Mouse (Mus musculus) thymus, adult 2 months (tissue): ENCODE data around the gene Ptpn23. TPM values are rescaled to one million over a fixed set of nuclear protein-coding genes. Genes with fewer than 3 reads are reported as not detected.
"Not testable (repeated sequence)": the region's sequence is repeated elsewhere in the genome, so short reads cannot be mapped to it uniquely, and the experiment has no call there.

Experiments used
- DNase-seq: peaks from one replicate; pipeline ENCODE4 v3.0.0; 2021
- H3K27ac ChIP-seq: fragments of 200-500 bp; 2 replicates; pipeline ENCODE4 v1.5.1; 2012; ENCODE audit warnings: low read length, control low read depth; ENCODE audit not compliant: control insufficient read depth, insufficient read depth
- H3K27me3 ChIP-seq: fragments of 200-500 bp; 2 replicates; pipeline ENCODE4 v1.6.1; 2012; ENCODE audit warnings: mild to moderate bottlenecking, low read length, moderate library complexity, mixed read lengths; ENCODE audit not compliant: control insufficient read depth, insufficient read depth
- H3K36me3 ChIP-seq: fragments of 200-500 bp; 2 replicates; pipeline ENCODE4 v1.6.1; 2012; ENCODE audit warnings: mild to moderate bottlenecking, low read length, moderate library complexity; ENCODE audit not compliant: control insufficient read depth, insufficient read depth
- H3K4me1 ChIP-seq: fragments of 200-500 bp; replicated peaks from 2 replicates; pipeline ENCODE4 v1.6.1; 2012; ENCODE audit warnings: low read length; ENCODE audit not compliant: control insufficient read depth, insufficient read depth
- H3K4me3 ChIP-seq: fragments of 200-500 bp; 2 replicates; pipeline ENCODE4 v1.5.1; 2012; ENCODE audit warnings: mild to moderate bottlenecking, low read length, control low read depth, moderate library complexity; ENCODE audit not compliant: control insufficient read depth, insufficient read depth
- CTCF ChIP-seq: fragments of 200-500 bp; IDR thresholded peaks from 2 replicates; pipeline ENCODE4 v1.5.1; 2012; ENCODE audit warnings: mild to moderate bottlenecking, control low read depth, low read length, moderate library complexity, borderline replicate concordance; ENCODE audit not compliant: control insufficient read depth, poor library complexity, insufficient read depth; ENCODE audit errors: extremely low read depth
- POLR2A ChIP-seq: fragments of 200-500 bp; IDR thresholded peaks from 2 replicates; pipeline ENCODE4 v1.6.1; 2012; ENCODE audit warnings: mild to moderate bottlenecking, low read length, control low read depth, moderate library complexity; ENCODE audit not compliant: control insufficient read depth, poor library complexity, insufficient read depth; ENCODE audit errors: extremely low read depth
- WGBS: fragments of 180-500 bp; shearing (Covaris S2); methylation state at CpG from one replicate; pipeline ENCODE4 v1.1.7; 2018; 5-methylcytosine and 5-hydroxymethylcytosine counted together
- polyA plus RNA-seq: library from polyadenylated mRNA; depleted of rRNA; stranded (reverse); fragments of >200 nt; gene quantifications from 2 replicates; pipeline ENCODE4 v1.2.3, GENCODE M21; 2012

Gene Ptpn23
- polyA plus RNA-seq, 1 experiment: 46.4 TPM

DNA sequence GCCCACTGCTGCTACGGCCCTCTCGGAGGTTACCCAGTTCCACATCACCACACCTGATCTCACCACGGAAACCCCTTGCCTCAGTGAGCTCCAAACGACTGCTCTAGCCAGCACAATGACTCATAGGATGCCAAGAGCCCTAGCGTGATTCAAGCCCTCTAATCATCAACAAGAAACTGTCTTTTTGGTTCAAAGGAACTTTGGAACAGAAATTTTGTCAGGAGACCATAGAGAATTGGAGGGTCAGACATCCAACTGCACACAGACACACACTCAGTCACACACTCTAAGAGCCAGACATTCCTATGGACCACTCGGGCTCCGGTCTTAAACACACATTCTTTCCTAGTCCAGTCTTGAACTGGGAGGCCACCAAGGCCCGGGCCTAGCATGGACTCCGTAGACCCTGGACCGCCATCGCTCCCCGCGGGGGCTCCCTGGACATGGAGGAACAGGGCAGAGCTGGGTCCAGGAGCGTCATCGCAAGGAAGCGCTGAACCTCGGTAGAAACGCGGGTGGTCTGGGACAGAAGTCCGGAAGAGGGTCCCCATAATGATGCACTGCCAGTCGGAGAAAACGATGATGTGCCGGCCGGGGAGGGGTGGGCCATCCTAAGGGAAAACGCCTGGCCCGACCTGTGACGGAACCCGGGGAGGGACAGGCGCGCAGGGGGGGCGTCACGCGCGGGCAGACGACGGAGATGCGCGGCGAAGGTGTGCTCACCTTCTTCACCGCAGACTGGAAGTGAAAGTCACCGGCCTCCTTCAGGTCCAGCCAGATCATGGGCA is 508 bp downstream of the Ptpn23 start:
- H3K27me3 ChIP-seq: no peaks in the 10 kb centered on the region
- peak overlapping the region; percentile 77 for H3K4me3 ChIP-seq
- H3K4me1 ChIP-seq: peaks cover 8% of the 10 kb centered on the region
- 1% methylated on average over 40 of the region's 41 CpGs for WGBS
- no peaks in the 10 kb centered on the region for H3K36me3 ChIP-seq
- no peak for DNase-seq
- no peak for TF ChIP-seq POLR2A
- TF ChIP-seq CTCF: no peak
- no peak overlapping the region for H3K27ac ChIP-seq

DNA sequence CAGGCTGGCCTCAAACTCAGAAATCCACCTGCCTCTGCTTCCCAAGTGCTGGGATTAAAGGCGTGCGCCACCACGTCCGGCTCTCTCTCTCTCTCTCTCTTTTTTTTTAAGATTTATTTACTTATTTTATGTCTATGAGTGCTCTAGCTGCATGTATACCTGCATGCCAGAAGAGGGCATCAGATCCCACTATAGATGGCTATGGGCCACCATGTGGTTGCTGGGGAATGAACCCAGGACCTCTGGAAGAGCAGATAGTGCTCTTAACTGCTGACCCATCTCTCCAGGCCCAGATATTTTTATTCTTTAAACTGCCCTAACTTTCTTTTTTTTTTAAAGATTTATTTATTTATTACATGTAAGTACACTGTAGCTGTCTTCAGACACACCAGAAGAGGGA is 4.8 kb downstream of the Ptpn23 start:
- not testable (repeated sequence) for H3K27ac ChIP-seq, H3K36me3 ChIP-seq, H3K27me3 ChIP-seq, H3K4me1 ChIP-seq, H3K4me3 ChIP-seq
- DNase-seq: peak; percentile 13
- WGBS: 92% methylated on average over 4 of the region's 4 CpGs

DNA sequence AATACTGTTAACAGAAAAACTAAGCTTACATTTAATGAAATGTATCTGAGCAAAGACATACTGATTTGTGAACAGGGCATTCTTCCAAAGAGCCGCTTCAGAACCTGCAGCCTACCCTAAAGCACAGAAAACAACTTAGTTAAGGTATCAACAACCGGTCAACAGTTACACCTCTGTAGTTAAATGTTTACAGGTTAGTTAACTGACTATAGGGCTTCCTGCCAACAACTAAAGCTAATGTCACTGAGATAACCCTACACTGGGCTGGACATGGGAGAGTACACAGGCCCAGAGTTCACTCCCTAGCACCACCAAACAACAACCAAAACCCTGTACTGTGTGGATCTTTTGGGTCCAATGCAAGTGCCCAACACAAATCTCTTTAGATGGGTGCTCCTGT is 5.3 kb downstream of the Ptpn23 start:
- no peaks in the 10 kb centered on the region for H3K27me3 ChIP-seq
- DNase-seq: no peak
- 97% methylated on average over 2 of the region's 2 CpGs for WGBS
- no peak overlapping the region for H3K27ac ChIP-seq
- TF ChIP-seq CTCF: no peak
- no peak for TF ChIP-seq POLR2A
- H3K36me3 ChIP-seq: no peaks in the 10 kb centered on the region
- peaks cover 6% of the 10 kb centered on the region for H3K4me1 ChIP-seq
- H3K4me3 ChIP-seq: no peak overlapping the region

DNA sequence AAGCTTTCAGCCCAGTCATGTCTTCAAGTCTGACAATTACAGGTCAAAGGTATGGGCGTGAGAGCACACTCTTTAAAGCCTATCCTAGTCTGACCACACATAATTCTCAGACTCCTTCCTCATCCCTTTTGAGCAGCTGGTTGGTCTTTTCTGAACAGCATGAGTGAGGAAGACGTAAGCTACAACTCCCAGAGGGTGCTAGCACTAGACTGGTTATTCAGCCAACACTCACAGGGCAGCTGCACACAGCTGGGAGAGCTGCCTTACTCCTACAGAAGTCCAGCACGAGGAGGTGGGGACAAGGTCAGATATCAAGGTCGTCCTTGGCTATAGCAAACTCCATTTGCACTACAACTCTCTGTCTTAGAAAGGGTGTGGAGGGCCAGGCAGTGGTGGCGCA is 7.4 kb downstream of the Ptpn23 start:
- Histone ChIP-seq H3K4me3 (no peak overlapping the region), H3K36me3 (no peaks in the 10 kb centered on the region), H3K27ac (no peak overlapping the region), H3K4me1 (no peaks in the 10 kb centered on the region), H3K27me3 (no peaks in the 10 kb centered on the region)
- TF ChIP-seq POLR2A: no peak
- no peak for TF ChIP-seq CTCF
- WGBS: 95% methylated on average over 5 of the region's 5 CpGs
- DNase-seq: no peak

DNA sequence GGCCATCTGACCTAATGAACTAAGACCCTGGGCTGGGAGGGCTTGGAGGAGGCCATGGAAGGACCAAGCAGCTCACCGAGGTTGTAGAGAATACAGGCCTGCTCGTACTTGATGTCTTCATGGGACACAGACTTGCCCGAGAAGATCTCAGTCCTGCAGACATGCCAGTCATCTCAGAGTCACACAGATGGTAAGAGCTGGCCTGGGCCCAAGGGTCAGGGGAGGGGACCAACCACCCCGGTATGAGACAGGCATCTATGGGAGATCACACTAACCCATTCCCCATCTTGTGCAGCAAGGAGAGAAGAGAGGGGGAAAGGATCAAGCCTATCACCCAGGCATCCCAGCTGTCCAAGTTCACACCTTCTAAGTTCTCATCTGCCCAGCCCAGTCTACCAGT is 14.7 kb downstream of the Ptpn23 start:
- Histone ChIP-seq H3K4me1 (no peaks in the 10 kb centered on the region), H3K27ac (no peak overlapping the region), H3K4me3 (no peak overlapping the region), H3K27me3 (no peaks in the 10 kb centered on the region), H3K36me3 (peaks cover 8% of the 10 kb centered on the region; the same call in 1 of the 2 replicates)
- 90% methylated on average over 4 of the region's 4 CpGs for WGBS
- no peak for TF ChIP-seq CTCF
- no peak for TF ChIP-seq POLR2A
- no peak for DNase-seq

DNA sequence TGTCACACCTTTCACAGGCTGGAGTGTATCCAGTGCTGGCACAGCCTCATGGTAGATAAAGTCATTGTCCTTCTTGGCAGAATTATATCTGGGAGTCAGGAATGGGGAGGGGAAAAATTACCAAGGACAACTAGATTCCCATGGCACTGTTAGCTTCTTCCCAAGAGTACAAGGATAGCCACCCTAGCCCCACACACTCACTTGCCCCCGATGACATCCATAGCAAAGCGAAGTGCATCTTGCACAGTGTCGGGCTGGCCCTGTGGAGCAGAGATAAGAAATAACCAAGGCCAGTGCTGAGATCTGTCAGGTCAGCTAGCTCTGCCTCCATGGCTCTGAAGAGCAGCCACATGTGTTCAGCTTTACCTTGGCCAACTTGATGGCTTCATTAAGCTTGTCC is 17.2 kb downstream of the Ptpn23 start:
- DNase-seq: no peak
- 100% methylated on average over 3 of the region's 3 CpGs for WGBS
- TF ChIP-seq POLR2A (no peak), CTCF (no peak)
- no peak overlapping the region for H3K4me3 ChIP-seq
- no peaks in the 10 kb centered on the region for H3K27me3 ChIP-seq
- H3K27ac ChIP-seq: no peak overlapping the region
- no peaks in the 10 kb centered on the region for H3K4me1 ChIP-seq
- H3K36me3 ChIP-seq: peaks cover 27% of the 10 kb centered on the region

DNA sequence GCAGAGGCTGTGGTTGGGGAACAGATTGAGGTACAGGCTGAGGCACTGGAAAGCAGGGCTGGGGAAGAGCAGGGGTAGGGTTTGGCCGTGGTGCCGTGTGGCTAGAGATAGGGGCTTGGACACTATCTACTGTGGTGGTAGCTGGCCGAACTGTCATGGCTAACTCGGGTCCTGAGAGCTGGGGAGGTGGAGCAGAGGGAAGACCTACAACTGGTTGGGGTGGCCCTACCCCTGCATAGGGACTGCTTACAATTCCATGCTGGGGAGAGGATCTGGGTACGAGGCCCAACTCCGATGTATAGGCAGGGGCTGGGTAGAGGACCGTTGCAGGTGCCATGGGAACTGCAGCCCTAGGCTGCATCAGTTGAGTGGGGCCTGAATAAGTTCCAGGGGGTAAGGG is 20.0 kb downstream of the Ptpn23 start:
- Histone ChIP-seq H3K36me3 (peaks cover 47% of the 10 kb centered on the region), H3K27ac (no peak overlapping the region), H3K4me3 (no peak overlapping the region), H3K27me3 (no peaks in the 10 kb centered on the region), H3K4me1 (no peaks in the 10 kb centered on the region)
- no peak for TF ChIP-seq POLR2A
- TF ChIP-seq CTCF: no peak
- DNase-seq: no peak
- 98% methylated on average over 7 of the region's 7 CpGs for WGBS
